Mouse (Mus musculus) limb, embryonic 12.5 days (tissue): ENCODE results near the gene Inhbc. TPM values are rescaled to one million over a fixed set of nuclear protein-coding genes. Genes with fewer than 3 reads are reported as not detected.
"Not testable (repeated sequence)": the region's sequence is repeated elsewhere in the genome, so short reads cannot be mapped to it uniquely, and the experiment has no call there.

Source experiments
- ATAC-seq: fragments of 200-750 bp; cut with Nextera tagmentation; 2 replicates; pipeline ENCODE4 v1.8.0; 2017; ENCODE audit warnings: low read depth, moderate TSS enrichment; ENCODE audit not compliant: insufficient number of reproducible peaks, insufficient read depth, low FRiP score, low TSS enrichment
- H3K27ac ChIP-seq: fragments of 300-500 bp; sonication (generic); 2 replicates; pipeline ENCODE4 v1.5.1; 2016; ENCODE audit warnings: mild to moderate bottlenecking, moderate library complexity
- H3K27me3 ChIP-seq: fragments of 300-500 bp; sonication (generic); 2 replicates; pipeline ENCODE4 v1.6.1; 2016; ENCODE audit warnings: mild to moderate bottlenecking, moderate library complexity
- H3K36me3 ChIP-seq: fragments of 300-500 bp; sonication (generic); 2 replicates; pipeline ENCODE4 v1.6.1; 2016; ENCODE audit warnings: mild to moderate bottlenecking, moderate library complexity
- H3K4me1 ChIP-seq: fragments of 300-500 bp; sonication (generic); replicated peaks from 2 replicates; pipeline ENCODE4 v1.6.1; 2016
- H3K4me2 ChIP-seq: fragments of 300-500 bp; sonication (generic); 2 replicates; pipeline ENCODE4 v1.6.1; 2016; ENCODE audit warnings: mild to moderate bottlenecking, moderate library complexity
- H3K4me3 ChIP-seq: fragments of 300-500 bp; sonication (generic); replicated peaks from 2 replicates; pipeline ENCODE4 v1.5.1; 2016; ENCODE audit warnings: mild to moderate bottlenecking
- H3K9ac ChIP-seq: fragments of 300-500 bp; sonication (generic); replicated peaks from 2 replicates; pipeline ENCODE4 v1.6.1; 2016; ENCODE audit warnings: mild to moderate bottlenecking, moderate library complexity
- H3K9me3 ChIP-seq: fragments of 300-500 bp; sonication (generic); 2 replicates; pipeline ENCODE4 v1.6.1; 2016; ENCODE audit warnings: mild to moderate bottlenecking, moderate library complexity
- WGBS: fragments of 180-500 bp; shearing (Covaris S2); methylation state at CpG from one replicate; pipeline ENCODE4 v1.1.7; 2016; 5-methylcytosine and 5-hydroxymethylcytosine counted together
- polyA plus RNA-seq: library from polyadenylated mRNA; unstranded; fragments of >200 nt; fragmentation: Nextera tagmentation; extraction: Ambion mirVana; gene quantifications from 2 replicates; pipeline ENCODE4 v1.2.1, GENCODE M21; 2016

The Inhbc gene
- polyA plus RNA-seq, 1 experiment from 2014 or later = not detected

- ATAC-seq = no peak
- Histone ChIP-seq H3K4me2 (no peak overlapping the region), H3K27me3 (no peaks in the 10 kb centered on the region), H3K4me1 (peaks cover 10% of the 10 kb centered on the region), H3K9ac (no peak overlapping the region), H3K36me3 (peaks cover 21% of the 10 kb centered on the region), H3K4me3 (no peak overlapping the region), H3K27ac (no peak overlapping the region), H3K9me3 (no peaks in the 10 kb centered on the region)
- 81% methylated on average over 4 of the region's 4 CpGs for WGBS
These were observed 57.4 kb downstream of the Inhbc start for GRCm38 (mm10) chr10:127312858-127313257.

- ATAC-seq = peak; percentile 6; the same call in 1 of the 2 replicates
- peak overlapping the region; percentile 79; the same call in 1 of the 2 replicates for H3K9ac ChIP-seq
- WGBS = 1% methylated on average over 4 of the region's 4 CpGs
These were observed 57.9 kb downstream of the Inhbc start for GRCm38 (mm10) chr10:127312356-127312676.

GRCm38 (mm10) chr10:127311476-127312355 is 58.5 kb downstream of the Inhbc start, which contains the start of gene Mars:
Mars (minus strand) TSS chr10:127311786.
- Histone ChIP-seq H3K27ac (peak within 1 kb of the TSS; percentile 80), H3K27me3 (no peaks in the 10 kb centered on the region), H3K9ac (peak within 1 kb of the TSS; percentile 79), H3K4me1 (peaks cover 10% of the 10 kb centered on the region), H3K4me2 (peak within 1 kb of the TSS; percentile 73), H3K9me3 (no peaks in the 10 kb centered on the region), H3K36me3 (peaks cover 33% of the 10 kb centered on the region), H3K4me3 (peak within 1 kb of the TSS; percentile 82)
- ATAC-seq = peak; percentile 95
- under 1% methylated on average over 65 of the region's 65 CpGs for WGBS

More at GRCm38 (mm10) chr10:127312356-127312676, 57.9 kb downstream of the Inhbc start:
- peak overlapping the region; percentile 66 for H3K27ac ChIP-seq
- no peaks in the 10 kb centered on the region for H3K27me3 ChIP-seq
- H3K36me3 ChIP-seq = peaks cover 27% of the 10 kb centered on the region
- H3K4me1 ChIP-seq = peaks cover 10% of the 10 kb centered on the region
- no peaks in the 10 kb centered on the region for H3K9me3 ChIP-seq
- H3K4me3 ChIP-seq = peak overlapping the region; percentile 82
- peak overlapping the region; percentile 73 for H3K4me2 ChIP-seq

- no peaks in the 10 kb centered on the region for H3K27me3 ChIP-seq
- peaks cover 10% of the 10 kb centered on the region for H3K4me1 ChIP-seq
- H3K4me2 ChIP-seq = peak overlapping the region; percentile 73
- no peaks in the 10 kb centered on the region for H3K9me3 ChIP-seq
- peak overlapping the region; percentile 82 for H3K4me3 ChIP-seq
- WGBS = 37% methylated on average over 23 of the region's 23 CpGs
- peak overlapping the region; percentile 79 for H3K9ac ChIP-seq
- peaks cover 42% of the 10 kb centered on the region for H3K36me3 ChIP-seq
- peak; percentile 40 for ATAC-seq
- H3K27ac ChIP-seq = peak overlapping the region; percentile 80
These were observed 59.4 kb downstream of the Inhbc start for GRCm38 (mm10) chr10:127310523-127311475.

- H3K27me3 ChIP-seq, ATAC-seq, H3K4me1 ChIP-seq, H3K27ac ChIP-seq, H3K9me3 ChIP-seq, H3K9ac ChIP-seq, H3K4me2 ChIP-seq, H3K4me3 ChIP-seq: not testable (repeated sequence)
- 87% methylated on average over 3 of the region's 3 CpGs for WGBS
- peaks cover 58% of the 10 kb centered on the region for H3K36me3 ChIP-seq
These were observed 61.1 kb downstream of the Inhbc start for GRCm38 (mm10) chr10:127309167-127309566.

Other genes with a start within 250 kb of the Inhbc start
- gene Os9, start 249.3 kb downstream of the Inhbc start, polyA plus RNA-seq = 58.7 and 65.5 TPM in 2 replicates
- 4.3 and 5.0 TPM in 2 replicates for gene B4galnt1, start 205.2 kb downstream of the Inhbc start, polyA plus RNA-seq
- gene Slc26a10, start 189.8 kb downstream of the Inhbc start, polyA plus RNA-seq = 3.4 and 3.5 TPM in 2 replicates
- gene Arhgef25, start 180.3 kb downstream of the Inhbc start, polyA plus RNA-seq = 67.5 and 74.1 TPM in 2 replicates
- gene Dtx3, start 174.7 kb downstream of the Inhbc start, polyA plus RNA-seq = 150 and 166 TPM in 2 replicates
- gene Pip4k2c, start 158.8 kb downstream of the Inhbc start, polyA plus RNA-seq = 27.3 and 28.0 TPM in 2 replicates
- gene Kif5a, start 107.1 kb downstream of the Inhbc start, polyA plus RNA-seq = 5.3 and 5.6 TPM in 2 replicates
- gene Dctn2, start 104.1 kb downstream of the Inhbc start, polyA plus RNA-seq = 174 and 183 TPM in 2 replicates
- 17.2 and 19.8 TPM in 2 replicates for gene Mbd6, start 81.4 kb downstream of the Inhbc start, polyA plus RNA-seq
- 144 and 145 TPM in 2 replicates for gene Mars, start 58.6 kb downstream of the Inhbc start, polyA plus RNA-seq
- gene Arhgap9, start 48.5 kb downstream of the Inhbc start, polyA plus RNA-seq = 5.7 and 6.5 TPM in 2 replicates
- 11.0 and 14.2 TPM in 2 replicates for gene Gli1, start 28.5 kb downstream of the Inhbc start, polyA plus RNA-seq
- gene Inhbe, start 16.0 kb downstream of the Inhbc start, polyA plus RNA-seq = 0.04 and 0.08 TPM in 2 replicates
- 45.6 and 56.4 TPM in 2 replicates for gene R3hdm2, start 9.9 kb upstream of the Inhbc start, polyA plus RNA-seq
- gene Stac3, start 131.3 kb upstream of the Inhbc start, polyA plus RNA-seq = 11.5 and 11.7 TPM in 2 replicates
- 0.60 and 1.6 TPM in 2 replicates for gene Ndufa4l2, start 144.5 kb upstream of the Inhbc start, polyA plus RNA-seq
- 96.8 and 98.1 TPM in 2 replicates for gene Shmt2, start 152.0 kb upstream of the Inhbc start, polyA plus RNA-seq
- gene Nxph4, start 164.1 kb upstream of the Inhbc start, polyA plus RNA-seq = 4.2 and 6.3 TPM in 2 replicates